Mouse (Mus musculus) right cerebral cortex, adult 2 months (tissue): ENCODE data around the gene Vil1.

Experiments used
- DNase-seq, 2 experiments: peaks; one replicate each; pipeline ENCODE4 v3.0.0; 2021 to 2022; ENCODE audit warnings: low spot score in 2 of 2

Gene Vil1

DNA sequence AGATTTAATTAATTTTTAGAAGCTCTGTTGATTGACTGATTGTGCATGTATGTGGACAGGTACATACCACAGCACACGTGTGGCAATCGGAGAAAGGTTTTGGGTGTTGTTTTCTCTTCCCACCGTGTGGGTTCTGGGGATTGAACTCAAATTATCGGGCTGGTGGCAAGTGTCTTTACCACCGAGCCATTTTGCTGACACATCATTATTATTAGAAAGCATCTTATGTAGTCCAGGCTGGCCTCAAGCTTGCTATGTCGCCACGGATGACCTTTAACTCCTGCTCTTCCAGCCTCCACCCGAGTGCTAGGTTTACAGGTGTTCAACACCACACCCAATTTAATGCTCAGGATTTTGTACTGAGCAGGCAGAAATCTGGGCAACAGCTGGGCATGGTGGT is 3.5 kb downstream of the Vil1 start:
- no peak for DNase-seq

DNA sequence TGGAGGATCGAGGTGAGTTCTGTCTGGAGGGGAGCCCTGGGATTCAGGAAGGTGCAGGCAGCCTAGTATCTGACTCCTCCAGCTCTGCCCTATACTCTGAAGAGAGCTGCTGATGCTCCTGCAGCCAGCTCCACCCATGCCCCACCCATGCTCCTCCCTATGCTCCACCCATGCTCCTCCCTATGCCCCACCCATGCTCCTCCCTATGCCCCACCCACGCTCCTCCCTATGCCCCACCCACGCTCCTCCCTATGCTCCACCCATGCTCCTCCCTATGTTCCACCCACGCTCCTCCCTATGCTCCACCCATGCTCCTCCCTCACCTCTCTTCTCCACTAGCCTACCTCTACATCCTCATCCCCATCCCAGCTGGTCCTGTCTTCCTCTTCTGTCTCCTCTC is 6.0 kb downstream of the Vil1 start:
- no peak for DNase-seq

DNA sequence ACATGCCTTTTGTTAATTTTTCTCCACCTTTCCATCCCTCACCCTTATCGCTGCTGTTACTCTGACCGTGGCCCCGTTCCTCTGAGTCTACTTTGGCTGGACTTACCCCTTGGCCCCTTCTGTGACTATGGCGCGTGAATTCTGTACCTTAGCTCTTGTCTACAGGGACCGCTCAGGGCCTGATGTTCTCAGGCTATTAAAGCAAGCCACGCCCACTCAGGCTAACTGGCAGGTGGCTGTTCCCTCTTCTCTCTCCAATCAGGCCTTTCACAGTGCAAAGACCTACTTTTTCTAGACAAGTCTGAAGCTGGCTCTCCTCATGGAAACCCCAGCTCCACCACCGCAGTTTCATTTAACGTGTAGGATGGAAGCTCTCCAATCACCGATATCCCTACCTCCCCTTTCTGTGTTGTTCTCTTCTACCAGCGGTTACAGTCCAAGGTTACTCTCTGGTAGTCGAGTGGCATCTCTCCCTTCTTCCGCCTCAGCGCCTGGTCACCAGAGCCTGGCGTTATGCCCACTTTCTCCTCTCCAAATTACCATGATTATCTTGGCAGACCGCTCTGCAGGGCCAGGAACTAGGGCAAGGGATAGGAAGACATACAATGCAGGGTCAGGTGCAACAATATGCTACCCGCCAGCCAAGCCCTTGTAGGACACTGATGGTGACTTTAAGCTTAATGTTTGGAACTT is 9.7 kb downstream of the Vil1 start:
- no peak for DNase-seq

DNA sequence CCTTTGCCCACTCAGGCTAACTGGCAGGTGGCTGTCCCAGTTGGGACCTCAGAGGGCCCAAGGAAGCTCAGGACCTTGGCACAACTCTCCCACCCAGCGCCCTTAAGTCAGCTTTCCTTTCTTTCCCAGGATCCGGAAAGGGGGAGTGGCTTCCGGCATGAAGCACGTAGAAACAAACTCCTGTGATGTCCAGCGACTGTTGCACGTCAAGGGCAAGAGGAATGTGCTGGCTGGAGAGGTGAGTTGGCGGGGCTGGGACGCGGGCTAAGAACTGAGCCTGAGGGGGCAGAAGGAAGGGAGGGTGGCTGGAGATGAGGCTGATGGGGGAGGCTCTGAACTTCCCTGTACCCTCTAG is 10.2 kb downstream of the Vil1 start:
- no peak for DNase-seq

DNA sequence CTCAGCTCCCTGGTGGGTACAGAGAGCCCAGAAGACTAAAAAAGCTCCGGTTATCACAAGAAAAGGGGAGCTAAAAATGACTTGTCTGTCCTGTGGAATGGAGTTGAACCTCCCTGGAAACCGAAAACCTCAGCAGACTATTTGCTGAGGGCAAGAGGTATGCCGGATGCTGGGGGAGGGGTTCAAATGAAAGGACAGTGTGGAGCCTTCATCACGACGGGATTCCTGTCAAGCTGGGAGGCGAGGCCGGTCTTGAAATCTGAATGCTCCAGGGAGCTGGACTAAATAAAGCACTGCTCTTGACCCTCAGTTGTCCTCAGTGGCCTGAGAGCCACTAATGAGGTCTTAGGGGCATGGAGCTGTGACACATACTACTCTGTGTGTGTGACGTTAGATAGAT is 14.0 kb downstream of the Vil1 start:
- DNase-seq, result no peak

DNA sequence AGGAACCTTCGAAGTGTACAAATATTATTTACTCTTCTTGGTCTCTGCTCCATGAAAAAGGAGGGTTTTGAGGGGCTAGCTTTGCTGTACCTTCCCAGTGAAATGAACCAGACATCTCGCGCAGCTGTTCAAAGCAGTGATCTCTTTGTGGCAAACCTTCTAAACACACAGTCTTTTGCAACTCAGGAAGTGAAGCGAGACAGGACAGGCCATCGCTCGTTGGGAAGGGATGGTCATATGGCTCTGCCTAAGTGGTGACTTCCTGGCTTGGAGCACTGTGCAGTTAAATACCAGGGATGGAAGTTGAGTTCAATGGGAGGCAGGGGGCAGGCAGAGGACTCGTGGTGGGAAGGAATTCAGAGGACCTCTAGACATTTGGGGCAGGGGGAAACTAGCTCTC is 16.7 kb downstream of the Vil1 start:
- no peak for DNase-seq

DNA sequence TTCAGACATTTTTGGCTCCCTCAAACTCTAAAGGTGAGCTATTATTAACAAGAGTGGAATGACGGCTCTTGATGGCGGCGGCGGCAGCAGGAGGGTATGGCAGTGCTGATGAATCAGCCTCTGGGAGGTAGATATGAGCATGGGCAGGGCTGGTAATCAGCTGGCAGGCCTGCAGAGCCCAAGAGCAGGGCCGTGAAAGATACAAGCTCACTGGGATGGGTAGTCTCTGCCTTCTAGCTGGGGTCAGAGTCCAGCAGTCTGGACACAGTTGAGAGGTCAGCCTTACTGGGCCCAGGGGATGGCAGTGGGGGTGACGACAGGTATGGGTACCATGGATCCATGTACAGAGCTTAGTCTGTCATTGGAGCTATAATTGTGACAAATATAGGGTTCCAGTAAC is 24.0 kb downstream of the Vil1 start:
- no peak for DNase-seq

DNA sequence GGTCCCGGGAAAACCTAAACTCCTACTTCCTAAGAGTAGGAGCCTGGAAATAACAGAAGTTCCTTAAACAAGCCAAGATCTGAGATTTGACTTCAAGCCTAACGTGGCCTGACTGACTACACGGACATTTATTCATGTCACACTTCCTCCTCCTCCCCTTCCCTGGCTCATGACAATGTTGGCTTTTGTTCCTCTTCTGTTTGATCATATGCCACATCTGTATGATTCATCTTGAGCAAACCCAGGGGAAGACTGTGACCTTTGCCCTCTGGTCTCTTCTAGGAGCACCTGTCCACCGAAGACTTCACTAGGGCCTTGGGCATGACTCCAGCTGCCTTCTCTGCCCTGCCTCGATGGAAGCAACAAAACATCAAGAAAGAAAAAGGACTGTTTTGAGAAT is 25.4 kb downstream of the Vil1 start:
- DNase-seq, result no peak

DNA sequence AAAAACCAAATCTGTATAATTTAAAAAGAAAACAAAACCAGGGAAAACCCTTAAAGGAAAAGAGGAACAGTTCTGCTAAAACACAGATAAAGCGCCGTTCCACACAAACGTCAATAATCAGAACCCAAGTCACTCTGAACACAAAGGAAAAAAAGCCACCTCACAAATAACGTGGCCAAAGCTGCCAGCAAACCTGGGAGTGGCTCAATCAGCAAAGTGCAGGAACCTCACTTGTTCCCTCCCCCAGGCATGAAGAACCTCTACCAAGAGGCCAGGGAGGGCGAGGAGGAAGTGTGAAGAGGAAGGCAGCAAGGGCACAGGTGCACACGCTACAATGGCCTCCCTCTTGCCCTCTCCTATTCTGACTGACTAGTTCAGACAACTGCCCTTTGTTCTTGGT is 26.4 kb downstream of the Vil1 start:
- no peak for DNase-seq

DNA sequence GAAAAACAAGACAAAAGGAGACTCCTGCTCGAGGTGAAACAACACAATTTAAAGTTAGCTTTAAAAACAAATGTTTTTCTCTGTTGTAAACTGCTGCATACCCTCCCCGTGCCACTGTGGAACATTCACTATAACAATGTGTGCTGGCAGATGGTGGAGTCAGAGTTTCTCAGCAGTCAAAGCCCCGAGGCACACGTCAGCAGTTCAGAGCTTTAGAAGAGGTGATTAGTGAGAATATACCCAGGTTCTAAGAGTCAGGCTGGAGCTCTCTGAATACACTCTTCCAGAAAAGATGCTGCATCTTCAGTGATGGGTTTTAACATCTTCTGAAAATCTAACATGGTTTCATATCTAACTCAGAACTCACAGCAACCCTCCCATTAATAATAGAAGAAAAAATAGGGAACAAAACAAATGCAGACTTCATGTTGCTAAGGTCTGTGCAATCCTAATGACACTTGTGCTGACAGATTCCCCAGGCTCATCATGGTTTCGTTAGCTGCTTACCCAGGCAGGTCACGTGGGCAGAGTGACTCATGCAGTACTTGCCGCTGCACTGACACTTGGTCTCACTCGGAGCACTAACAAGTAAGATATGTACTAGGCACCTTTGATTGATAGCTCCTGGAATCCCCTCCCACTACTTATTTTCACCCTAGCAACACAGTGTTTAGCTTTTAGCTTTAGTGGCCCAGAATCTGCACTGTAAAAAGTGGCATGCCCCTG is 28.7 kb downstream of the Vil1 start:
- DNase-seq, result peak; percentile 50 to 59

DNA sequence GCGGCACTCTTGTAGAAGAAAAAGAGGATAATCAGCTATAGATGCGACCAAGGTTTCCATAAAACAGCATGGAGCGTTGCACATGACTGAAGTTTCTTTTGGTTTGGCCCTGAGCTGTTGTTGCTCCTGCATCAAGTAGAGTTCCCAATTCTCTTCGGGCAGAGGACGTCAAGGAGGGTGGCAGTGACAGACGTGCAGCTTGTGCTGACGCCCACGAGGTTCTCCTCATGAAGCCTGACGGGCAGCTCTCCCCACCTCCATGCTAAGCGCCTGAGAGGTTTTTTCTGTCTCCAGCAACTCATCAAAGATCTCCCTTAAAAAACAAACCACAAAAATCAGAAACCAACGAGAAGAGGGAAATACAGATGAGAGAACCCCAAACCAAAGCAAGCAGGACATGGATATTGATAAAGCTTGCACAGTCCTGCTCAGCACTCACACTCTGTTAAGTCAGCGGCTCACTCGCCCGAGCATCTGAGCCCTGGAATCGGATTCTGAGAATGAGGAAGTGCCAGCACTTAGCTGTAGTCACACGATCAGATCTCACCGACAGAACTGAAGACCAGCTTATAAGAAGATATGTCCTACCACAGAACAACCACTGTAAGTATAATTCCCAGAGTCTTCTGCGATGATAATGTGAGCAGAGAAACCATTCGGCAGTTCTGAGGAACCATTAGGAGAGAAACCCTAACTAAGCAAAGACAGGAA is 30.1 kb downstream of the Vil1 start:
- peak in 1 of 2 experiments; percentile 36 for DNase-seq

DNA sequence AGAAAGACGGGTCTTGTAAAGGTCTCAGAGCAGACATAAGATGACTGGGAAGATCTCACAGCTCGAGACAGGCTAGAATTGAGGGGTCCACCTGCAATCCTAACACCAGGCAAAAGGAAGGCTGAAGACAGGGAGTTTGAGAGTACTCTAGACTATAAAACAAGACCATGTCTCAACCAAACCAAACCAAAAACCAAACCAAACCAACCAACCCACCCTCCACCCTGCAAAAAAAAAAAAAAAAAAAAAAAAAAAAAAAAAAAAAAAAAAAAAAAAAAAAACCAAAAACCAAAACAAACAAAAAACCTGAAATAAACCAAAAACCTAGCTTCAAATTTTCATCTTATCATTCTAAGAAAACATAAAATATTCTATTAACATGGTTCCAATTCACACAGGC is 35.4 kb downstream of the Vil1 start:
- no peak for DNase-seq

DNA sequence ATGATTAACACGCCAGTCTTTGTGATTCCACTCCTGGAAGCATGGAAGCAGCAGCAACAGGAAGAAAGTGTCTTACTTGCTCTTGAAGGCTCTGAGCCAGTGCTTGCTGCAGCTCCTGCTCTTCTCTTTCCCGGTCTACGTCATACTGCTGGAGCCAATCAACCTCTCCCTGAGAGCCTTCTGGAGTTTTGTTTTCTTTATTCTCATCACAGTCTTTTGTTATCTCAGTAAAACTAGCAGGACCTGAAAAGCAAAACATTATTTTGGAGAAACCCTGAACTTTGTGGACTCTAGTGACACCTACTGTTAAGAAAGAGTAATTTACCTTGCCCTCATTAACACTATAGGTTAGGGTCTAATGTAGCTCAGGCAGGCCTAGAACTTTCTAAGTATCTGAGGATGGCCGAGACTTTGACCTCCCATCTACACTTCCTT is 43.5 kb downstream of the Vil1 start:
- DNase-seq, result no peak

DNA sequence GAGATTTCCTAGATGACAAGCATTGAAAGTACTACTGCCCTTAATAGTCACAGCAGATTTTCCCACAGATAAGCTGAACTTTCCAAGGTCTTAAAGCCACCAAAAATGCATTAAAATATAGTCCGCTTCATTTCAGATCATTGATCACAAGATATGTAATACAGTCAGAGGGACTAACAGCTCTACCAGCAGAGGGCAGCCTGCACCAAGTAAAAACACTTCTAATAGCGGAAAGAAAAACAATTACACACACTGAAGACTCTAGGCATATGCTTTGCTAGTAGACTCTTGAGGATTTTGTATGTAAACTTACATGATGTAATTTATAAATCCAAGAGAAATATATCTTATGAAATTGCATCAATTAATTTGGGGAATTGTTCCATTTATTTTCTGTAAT is 51.1 kb downstream of the Vil1 start:
- DNase-seq, result peak; percentile 60 to 62
